Mouse (Mus musculus) erythroblast, embryonic 14.5 days (primary cell): ENCODE measurements at regions not wholly inside any gene's neighbourhood (a gene's known extent, or its start where the extent isn't known, plus 50 kb on each side); places are given as distances from the start of the nearest gene placed in this dataset.

Experiments used
- GATA1 ChIP-seq: IDR thresholded peaks from 2 replicates; pipeline ENCODE4 v1.6.1; 2012; ENCODE audit warnings: low read length, inconsistent platforms, mixed read lengths
- TAL1 ChIP-seq: IDR thresholded peaks from 3 replicates; pipeline ENCODE4 v1.6.1; 2012; ENCODE audit warnings: low read length, inconsistent platforms, mixed read lengths

DNA sequence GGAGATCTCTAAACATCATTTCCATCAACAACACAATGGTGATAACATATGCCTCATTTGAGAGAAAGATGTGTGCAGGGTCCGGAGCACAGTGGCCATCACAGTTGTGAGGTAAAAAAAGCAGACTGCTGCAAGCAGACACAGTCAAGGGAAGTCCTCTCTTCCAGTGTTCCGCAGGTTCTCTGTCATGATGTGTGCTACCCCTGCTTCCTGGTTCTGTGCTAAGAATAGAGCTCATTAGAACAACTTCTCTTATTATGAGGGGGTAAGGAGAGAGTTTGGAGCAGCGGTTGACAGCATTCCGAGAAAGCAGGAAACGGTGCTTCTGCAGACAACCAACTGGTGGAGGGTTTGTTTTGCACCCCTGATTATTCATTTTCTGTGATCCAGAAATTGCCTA is 229.7 kb downstream of the Kif20b start:
- TF ChIP-seq TAL1 (no peak), GATA1 (no peak)
